Mouse (Mus musculus) embryonic facial prominence, embryonic 12.5 days (tissue): ENCODE data around the gene Sstr5. TPM values are rescaled to one million over a fixed set of nuclear protein-coding genes. Genes with fewer than 3 reads are reported as not detected.
A peak's percentile ranks its signal among the peaks of the same experiment; 100 is the strongest.

Experiments used
- ATAC-seq: fragments of 200-750 bp; cut with Nextera tagmentation; 2 replicates; pipeline ENCODE4 v1.8.0; 2017; ENCODE audit not compliant: insufficient number of reproducible peaks, insufficient read depth, low FRiP score, low TSS enrichment
- H3K27ac ChIP-seq: fragments of 300-500 bp; sonication (generic); 2 replicates; pipeline ENCODE4 v1.5.1; 2016; ENCODE audit warnings: mild to moderate bottlenecking
- H3K27me3 ChIP-seq: fragments of 300-500 bp; sonication (generic); 2 replicates; pipeline ENCODE4 v1.6.1; 2016; ENCODE audit warnings: mild to moderate bottlenecking, moderate library complexity
- H3K36me3 ChIP-seq: fragments of 300-500 bp; sonication (generic); 2 replicates; pipeline ENCODE4 v1.6.1; 2016; ENCODE audit warnings: mild to moderate bottlenecking
- H3K4me1 ChIP-seq: fragments of 300-500 bp; sonication (generic); 2 replicates; pipeline ENCODE4 v1.6.1; 2016
- H3K4me2 ChIP-seq: fragments of 300-500 bp; sonication (generic); replicated peaks from 2 replicates; pipeline ENCODE4 v1.6.1; 2016; ENCODE audit warnings: mild to moderate bottlenecking, moderate library complexity
- H3K4me3 ChIP-seq: fragments of 300-500 bp; sonication (generic); 2 replicates; pipeline ENCODE4 v1.5.1; 2016; ENCODE audit warnings: mild to moderate bottlenecking
- H3K9ac ChIP-seq: fragments of 300-500 bp; sonication (generic); 2 replicates; pipeline ENCODE4 v1.6.1; 2016; ENCODE audit warnings: mild to moderate bottlenecking, moderate library complexity
- H3K9me3 ChIP-seq: fragments of 300-500 bp; sonication (generic); 2 replicates; pipeline ENCODE4 v1.6.1; 2016; ENCODE audit warnings: mild to moderate bottlenecking, moderate library complexity
- WGBS: fragments of 180-500 bp; shearing (Covaris S2); methylation state at CpG from one replicate; pipeline ENCODE4 v1.1.7; 2016; 5-methylcytosine and 5-hydroxymethylcytosine counted together
- polyA plus RNA-seq: library from polyadenylated mRNA; unstranded; fragments of >200 nt; fragmentation: Nextera tagmentation; extraction: Ambion mirVana; gene quantifications from 2 replicates; pipeline ENCODE4 v1.2.1, GENCODE M21; 2016

Gene Sstr5
- polyA plus RNA-seq, 1 experiment from 2014 or later: 0.47 TPM

DNA sequence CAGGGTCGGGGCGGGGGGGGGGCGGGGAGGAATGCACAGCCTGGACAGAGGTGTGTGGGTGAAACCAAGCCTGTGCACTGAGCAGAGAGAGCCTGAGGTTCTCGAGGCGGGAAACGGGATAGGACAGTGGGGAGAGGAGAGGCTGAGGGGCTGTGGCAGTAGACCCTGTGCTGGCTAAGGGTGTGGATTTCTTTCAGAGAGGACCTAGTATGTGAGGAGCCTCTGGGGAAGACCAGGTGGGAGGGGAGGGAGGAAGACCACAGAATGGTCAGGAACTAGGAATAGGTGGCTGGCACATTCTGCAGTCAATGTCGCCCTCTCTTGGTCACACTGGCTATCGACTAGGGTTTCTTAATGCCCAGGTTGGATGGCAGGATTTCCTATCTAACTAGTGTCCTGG is 27.3 kb downstream of the Sstr5 start:
- Histone ChIP-seq H3K27me3 (peaks cover 34% of the 10 kb centered on the region), H3K4me1 (peaks cover 6% of the 10 kb centered on the region), H3K36me3 (no peaks in the 10 kb centered on the region), H3K9me3 (no peaks in the 10 kb centered on the region), H3K4me3 (no peak overlapping the region), H3K27ac (no peak overlapping the region), H3K4me2 (no peak overlapping the region), H3K9ac (no peak overlapping the region)
- ATAC-seq: peak; percentile 42; the same call in 1 of the 2 replicates
- WGBS: 35% methylated on average over 8 of the region's 8 CpGs

DNA sequence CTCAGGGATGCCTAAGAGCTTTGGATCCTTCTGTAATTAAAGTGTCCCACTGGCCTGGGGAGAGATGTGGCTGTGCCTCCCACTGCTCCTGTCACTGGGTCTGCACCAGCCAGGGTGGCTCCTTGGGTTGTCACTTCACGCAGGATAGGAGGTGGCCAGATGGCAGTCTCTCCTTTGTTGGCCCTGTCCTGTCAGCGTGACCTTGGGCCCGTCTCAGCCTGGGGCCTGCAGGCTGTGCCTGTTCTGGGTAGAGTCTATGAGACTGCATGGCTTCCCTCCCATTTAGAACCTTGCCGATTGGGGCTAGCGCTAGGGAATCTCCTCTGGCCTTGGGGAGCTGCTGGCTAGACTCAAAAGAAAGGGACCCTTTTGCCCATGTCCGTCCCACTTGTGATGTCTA is 28.8 kb downstream of the Sstr5 start:
- H3K4me2 ChIP-seq: no peak overlapping the region
- no peaks in the 10 kb centered on the region for H3K4me1 ChIP-seq
- no peak overlapping the region for H3K4me3 ChIP-seq
- WGBS: 61% methylated on average over 6 of the region's 6 CpGs
- no peaks in the 10 kb centered on the region for H3K36me3 ChIP-seq
- H3K9ac ChIP-seq: no peak overlapping the region
- H3K9me3 ChIP-seq: no peaks in the 10 kb centered on the region
- no peak overlapping the region for H3K27ac ChIP-seq
- ATAC-seq: no peak
- peaks cover 24% of the 10 kb centered on the region for H3K27me3 ChIP-seq

DNA sequence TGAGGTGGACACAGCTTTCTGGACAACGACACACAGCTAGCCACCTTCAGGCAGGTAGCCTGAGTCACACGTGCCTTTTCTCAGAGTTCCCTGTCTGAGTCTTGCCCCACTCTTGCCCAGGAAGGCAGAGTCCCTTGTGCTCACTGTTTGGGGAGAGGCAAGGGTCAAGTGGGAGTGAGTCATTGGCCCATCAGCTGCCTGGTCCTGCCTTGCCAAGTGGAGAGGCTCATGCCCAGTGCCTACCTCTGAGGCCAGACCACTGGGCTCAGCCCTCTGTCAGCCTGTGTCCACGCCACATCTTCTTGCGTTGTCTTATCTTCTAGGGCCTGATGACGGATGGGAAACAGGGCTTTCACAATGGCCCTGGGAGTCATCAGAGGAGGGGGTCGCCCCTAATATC is 29.3 kb downstream of the Sstr5 start:
- Histone ChIP-seq H3K9ac (no peak overlapping the region), H3K4me3 (no peak overlapping the region), H3K4me2 (no peak overlapping the region), H3K9me3 (no peaks in the 10 kb centered on the region), H3K27me3 (peaks cover 19% of the 10 kb centered on the region), H3K36me3 (no peaks in the 10 kb centered on the region), H3K4me1 (no peaks in the 10 kb centered on the region), H3K27ac (no peak overlapping the region)
- no peak for ATAC-seq
- WGBS: 64% methylated on average over 6 of the region's 6 CpGs

DNA sequence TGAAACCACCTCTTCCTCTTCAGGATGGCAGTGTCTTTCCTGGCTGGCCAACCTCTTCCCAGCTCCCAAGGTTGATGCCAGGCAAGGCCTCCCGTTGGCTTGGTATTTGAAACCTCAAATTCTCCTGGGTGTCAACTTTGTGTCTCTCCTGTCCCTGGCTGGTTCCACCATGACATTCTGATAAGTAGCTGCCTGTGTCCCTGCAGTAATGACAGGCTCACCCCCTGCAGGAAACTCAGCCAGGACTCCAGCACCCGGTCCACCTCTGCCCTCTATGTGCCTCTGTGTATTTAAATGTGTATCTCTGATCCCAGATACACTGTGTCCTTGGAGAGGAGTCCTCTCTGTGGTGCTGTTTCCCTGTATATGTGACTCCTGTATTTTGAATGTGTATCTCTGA is 30.8 kb downstream of the Sstr5 start:
- 77% methylated on average over 2 of the region's 2 CpGs for WGBS
- Histone ChIP-seq H3K9me3 (no peaks in the 10 kb centered on the region), H3K9ac (no peak overlapping the region), H3K36me3 (no peaks in the 10 kb centered on the region), H3K4me3 (no peak overlapping the region), H3K27ac (no peak overlapping the region), H3K4me2 (no peak overlapping the region), H3K4me1 (no peaks in the 10 kb centered on the region), H3K27me3 (peaks cover 6% of the 10 kb centered on the region)
- no peak for ATAC-seq

DNA sequence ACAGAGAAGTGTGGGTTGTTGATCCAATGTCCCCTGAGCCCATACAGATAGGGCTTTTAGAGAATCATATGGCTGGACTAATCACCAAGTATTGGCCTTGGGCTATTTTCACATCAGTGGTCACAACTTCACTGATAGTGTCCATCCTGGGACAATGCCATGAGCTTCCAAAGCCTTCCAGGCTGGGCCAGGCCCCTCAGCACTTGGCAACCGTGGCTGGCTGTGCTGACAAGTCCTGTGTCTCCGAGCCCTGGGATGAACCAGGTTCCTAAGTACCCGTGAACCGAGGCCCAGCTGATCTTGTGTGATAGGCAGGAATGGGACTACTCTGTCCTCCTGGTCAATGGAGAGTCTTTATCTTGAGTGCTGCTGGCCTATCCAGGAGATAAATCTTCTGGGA is 33.0 kb downstream of the Sstr5 start:
- no peaks in the 10 kb centered on the region for H3K4me1 ChIP-seq
- H3K27ac ChIP-seq: no peak overlapping the region
- no peaks in the 10 kb centered on the region for H3K27me3 ChIP-seq
- no peak overlapping the region for H3K4me3 ChIP-seq
- no peak overlapping the region for H3K9ac ChIP-seq
- H3K4me2 ChIP-seq: no peak overlapping the region
- WGBS: 81% methylated on average over 4 of the region's 4 CpGs
- H3K36me3 ChIP-seq: no peaks in the 10 kb centered on the region
- ATAC-seq: no peak
- no peaks in the 10 kb centered on the region for H3K9me3 ChIP-seq

DNA sequence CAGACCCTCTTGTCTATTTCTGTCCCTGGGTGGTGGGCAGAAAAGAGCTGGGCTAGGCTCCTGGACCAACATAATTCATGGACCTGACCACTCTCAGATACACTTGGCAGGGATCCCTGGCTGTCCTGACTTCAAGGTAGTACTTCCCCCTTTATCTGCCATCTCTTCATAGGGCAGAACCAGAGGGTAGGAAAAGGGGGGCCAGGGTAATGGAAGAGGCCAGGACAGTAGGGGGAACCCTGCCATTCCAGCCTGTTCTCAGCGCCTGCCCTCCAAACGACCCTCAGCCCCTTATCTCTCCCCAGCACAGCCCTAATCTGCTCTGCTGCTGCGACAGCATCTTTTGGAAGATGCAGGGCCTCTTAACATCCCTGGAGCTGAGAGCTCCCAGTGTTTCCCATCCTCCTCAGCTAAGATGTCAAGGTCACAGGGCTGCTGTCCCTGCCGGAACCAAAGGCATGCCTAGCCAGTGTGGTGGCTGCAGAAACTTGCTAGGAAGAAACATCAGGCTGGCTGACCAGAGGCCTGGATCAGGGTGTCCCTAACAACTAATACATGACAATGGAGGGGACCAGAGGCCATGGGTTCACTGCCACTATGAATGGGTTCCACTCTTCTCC is 33.7 kb downstream of the Sstr5 start:
- ATAC-seq: no peak
- Histone ChIP-seq H3K27me3 (no peaks in the 10 kb centered on the region), H3K4me3 (no peak overlapping the region), H3K9me3 (no peaks in the 10 kb centered on the region), H3K4me1 (no peaks in the 10 kb centered on the region), H3K4me2 (no peak overlapping the region), H3K9ac (no peak overlapping the region), H3K27ac (no peak overlapping the region), H3K36me3 (no peaks in the 10 kb centered on the region)
- WGBS: 59% methylated on average over 4 of the region's 4 CpGs

DNA sequence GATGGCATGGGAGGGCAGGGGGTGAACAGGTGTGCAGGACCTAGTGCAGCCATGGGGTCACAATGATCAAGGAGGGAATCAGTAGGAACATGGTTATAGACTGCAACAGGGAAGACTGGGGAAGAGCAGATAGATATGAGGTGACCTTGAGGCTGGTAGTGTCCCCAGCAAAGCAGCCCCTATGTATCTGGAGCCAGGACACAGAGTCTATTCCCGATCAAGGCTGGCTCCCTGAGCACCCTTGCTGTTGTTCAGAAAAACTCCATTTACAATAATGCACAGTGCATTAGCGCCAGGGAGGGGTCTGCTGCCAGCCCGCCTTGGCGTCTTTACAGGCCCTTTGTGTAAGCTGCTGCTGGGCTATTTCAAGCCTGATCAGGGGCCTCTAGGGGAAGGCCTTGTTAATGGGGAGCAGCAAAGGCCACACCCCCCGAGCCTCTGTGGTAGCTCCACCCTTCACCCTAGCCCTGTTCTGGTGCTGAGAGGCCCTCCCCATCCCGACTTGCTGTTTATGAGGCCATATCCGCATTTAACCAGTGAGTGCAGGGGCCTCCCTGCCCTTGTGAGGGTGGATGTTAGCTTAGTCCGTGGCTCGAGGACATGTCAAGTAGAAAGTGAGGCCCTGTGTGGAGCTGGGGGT is 34.7 kb downstream of the Sstr5 start:
- Histone ChIP-seq H3K4me1 (no peaks in the 10 kb centered on the region), H3K9me3 (no peaks in the 10 kb centered on the region), H3K4me2 (no peak overlapping the region), H3K9ac (no peak overlapping the region), H3K27me3 (no peaks in the 10 kb centered on the region), H3K4me3 (no peak overlapping the region), H3K27ac (no peak overlapping the region), H3K36me3 (no peaks in the 10 kb centered on the region)
- ATAC-seq: peak; percentile 61; the same call in 1 of the 2 replicates
- 33% methylated on average over 9 of the region's 9 CpGs for WGBS

DNA sequence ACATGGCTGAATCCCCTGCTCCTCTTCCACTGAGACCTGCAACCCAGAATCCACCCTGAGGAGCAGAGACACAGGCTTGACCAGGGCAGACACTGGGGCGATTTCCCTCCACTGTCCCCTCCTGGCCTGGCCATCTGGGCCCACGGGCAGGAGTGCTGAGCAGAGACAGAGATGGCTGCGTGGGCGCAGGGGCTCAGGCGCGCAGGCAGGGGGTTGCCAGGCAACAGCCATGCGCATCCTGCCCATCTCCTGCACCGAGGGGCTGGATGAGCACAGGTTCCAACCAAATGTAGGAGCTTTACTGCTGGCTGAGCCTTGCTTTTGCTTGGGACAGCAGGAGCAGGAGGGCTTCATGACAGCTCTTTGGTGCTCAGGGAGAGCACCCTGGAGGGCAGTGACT is 40.5 kb downstream of the Sstr5 start:
- H3K36me3 ChIP-seq: no peaks in the 10 kb centered on the region
- no peaks in the 10 kb centered on the region for H3K4me1 ChIP-seq
- H3K27me3 ChIP-seq: no peaks in the 10 kb centered on the region
- H3K27ac ChIP-seq: no peak overlapping the region
- no peak overlapping the region for H3K9ac ChIP-seq
- ATAC-seq: no peak
- no peaks in the 10 kb centered on the region for H3K9me3 ChIP-seq
- H3K4me2 ChIP-seq: no peak overlapping the region
- H3K4me3 ChIP-seq: no peak overlapping the region
- 58% methylated on average over 8 of the region's 8 CpGs for WGBS

DNA sequence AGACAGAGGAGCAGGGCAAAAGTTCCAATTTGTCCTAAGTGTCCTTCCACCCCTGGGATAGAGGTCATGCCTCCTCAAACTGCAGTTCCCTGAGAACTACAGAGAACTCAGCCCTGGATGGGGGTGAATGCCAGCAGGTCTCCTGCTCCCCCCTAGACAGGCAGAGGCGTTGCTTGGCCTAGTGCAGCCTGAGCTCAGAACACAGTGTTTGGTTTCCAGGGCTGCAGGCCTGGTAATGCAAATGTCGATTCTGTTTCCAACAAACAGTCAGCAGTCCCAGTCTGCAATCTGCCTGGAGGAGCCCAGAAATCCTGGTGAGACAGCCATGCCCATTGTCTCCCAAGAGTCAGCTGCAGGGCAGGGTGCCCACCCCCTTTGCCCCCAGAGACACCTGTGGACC is 42.8 kb downstream of the Sstr5 start, which contains the start of gene Tekt4:
TSS of gene Tekt4 (plus strand) at position 344 of the 400 bp plus-strand sequence.
- Histone ChIP-seq H3K36me3 (no peaks in the 10 kb centered on the region), H3K4me2 (no peak within 1 kb of the TSS), H3K4me1 (no peaks in the 10 kb centered on the region), H3K9me3 (no peaks in the 10 kb centered on the region), H3K4me3 (no peak within 1 kb of the TSS), H3K27me3 (no peaks in the 10 kb centered on the region), H3K27ac (no peak within 1 kb of the TSS), H3K9ac (no peak within 1 kb of the TSS)
- no peak for ATAC-seq
- 37% methylated on average over 2 of the region's 2 CpGs for WGBS

DNA sequence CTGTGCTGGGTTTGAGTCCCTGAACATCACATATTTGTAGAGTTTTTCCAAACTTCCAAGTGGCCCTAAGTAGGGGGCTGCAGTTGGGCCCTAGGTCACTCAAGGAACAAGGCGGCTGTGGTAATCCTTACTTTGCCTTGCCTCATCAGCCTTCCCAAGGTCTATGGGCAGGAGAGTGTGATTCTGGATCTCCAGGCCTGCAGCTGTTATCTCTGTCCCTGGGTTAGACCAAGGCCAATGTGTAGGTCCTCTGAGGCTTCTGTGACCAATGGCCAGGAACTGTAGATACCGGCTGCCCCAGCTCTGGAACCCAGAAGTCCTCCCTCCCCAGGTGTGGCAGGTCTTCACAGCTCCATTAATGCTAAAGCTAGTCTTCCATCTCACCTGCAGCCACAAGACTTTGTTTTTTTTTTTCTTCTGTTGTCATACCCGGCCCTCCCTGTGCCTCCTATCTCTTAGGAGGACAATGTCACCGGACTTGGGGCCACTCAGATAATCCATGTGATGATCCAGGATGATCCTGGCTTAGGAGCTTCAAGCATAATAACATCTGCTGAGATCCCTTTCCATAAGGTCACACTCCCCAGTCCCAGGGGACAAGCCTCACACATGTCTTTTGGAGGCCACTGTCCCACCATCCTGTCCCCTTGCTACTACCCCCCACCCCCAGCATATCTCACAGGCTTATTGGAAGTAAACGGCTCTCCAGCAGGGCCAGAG is 44.7 kb downstream of the Sstr5 start:
- Histone ChIP-seq H3K9me3 (no peaks in the 10 kb centered on the region), H3K4me3 (no peak overlapping the region), H3K27ac (no peak overlapping the region), H3K9ac (no peak overlapping the region), H3K4me2 (no peak overlapping the region), H3K27me3 (no peaks in the 10 kb centered on the region), H3K36me3 (no peaks in the 10 kb centered on the region), H3K4me1 (no peaks in the 10 kb centered on the region)
- WGBS: 84% methylated on average over 5 of the region's 5 CpGs
- ATAC-seq: no peak

DNA sequence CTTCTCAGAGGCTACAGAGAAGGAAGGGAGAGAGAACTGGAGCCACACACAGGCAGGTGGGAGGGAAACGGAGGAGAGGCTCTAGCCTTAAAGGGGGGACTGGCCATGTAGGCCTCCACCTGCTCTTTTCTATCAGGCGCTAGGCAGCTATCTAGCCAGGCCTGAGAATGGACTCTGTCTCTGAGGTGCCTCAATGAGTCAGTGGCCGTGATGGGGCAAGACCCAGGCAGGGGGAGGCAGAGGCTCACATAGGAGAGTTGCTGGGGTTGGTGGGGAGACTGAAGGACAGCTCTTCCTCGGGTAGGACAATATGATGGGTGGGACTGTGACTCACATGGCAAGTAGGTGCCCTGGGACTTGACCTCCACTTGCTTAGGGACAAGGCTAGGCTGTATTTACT is 46.8 kb downstream of the Sstr5 start:
- no peaks in the 10 kb centered on the region for H3K27me3 ChIP-seq

DNA sequence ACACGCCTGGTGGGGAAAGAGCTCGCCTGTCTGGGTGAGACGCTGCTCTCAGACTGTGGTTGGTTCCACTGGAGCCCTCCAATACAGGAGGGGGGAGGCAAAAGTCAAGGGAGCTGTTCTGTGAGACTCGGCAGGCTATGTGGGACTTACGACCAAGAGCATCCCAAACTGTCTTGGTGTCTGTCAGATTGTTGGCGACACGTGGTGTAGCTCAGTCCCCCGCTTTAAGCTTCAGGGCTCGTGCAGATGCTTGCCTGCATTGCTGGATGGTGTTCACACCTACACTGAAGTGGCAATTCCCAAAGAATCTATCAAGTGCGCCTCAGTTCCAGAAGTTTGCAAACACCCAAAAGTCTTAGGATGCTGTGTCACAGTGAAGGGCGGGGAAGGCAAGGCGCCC is 49.2 kb downstream of the Sstr5 start:
- Histone ChIP-seq H3K4me2 (no peak overlapping the region), H3K27ac (no peak overlapping the region), H3K9me3 (no peaks in the 10 kb centered on the region), H3K4me3 (no peak overlapping the region), H3K9ac (no peak overlapping the region), H3K4me1 (no peaks in the 10 kb centered on the region), H3K27me3 (no peaks in the 10 kb centered on the region), H3K36me3 (no peaks in the 10 kb centered on the region)
- WGBS: 80% methylated on average over 12 of the region's 12 CpGs
- no peak for ATAC-seq

More for the DNA sequence above, 46.8 kb downstream of the Sstr5 start:
- H3K27ac ChIP-seq: no peak overlapping the region
- no peaks in the 10 kb centered on the region for H3K36me3 ChIP-seq
- no peak overlapping the region for H3K4me3 ChIP-seq
- no peak overlapping the region for H3K4me2 ChIP-seq
- H3K9me3 ChIP-seq: no peaks in the 10 kb centered on the region
- 56% methylated on average over 4 of the region's 4 CpGs for WGBS
- H3K4me1 ChIP-seq: no peaks in the 10 kb centered on the region
- H3K9ac ChIP-seq: no peak overlapping the region
- ATAC-seq: no peak
